Mouse (Mus musculus): ENCODE results near the gene Ptger1. TPM values are rescaled to one million over a fixed set of nuclear protein-coding genes. Genes with fewer than 3 reads are reported as not detected.

Gene Ptger1
- polyA plus RNA-seq (2016; fragmentation: Nextera tagmentation; extraction: Ambion mirVana): 0.29 and 0.38 TPM in 2 replicates

GRCm38 (mm10) chr8:83665969-83666865 lies at the start of gene Ptger1:
Gene Ptger1 (plus strand): TSS chr8:83666678.
- 54% methylated on average over 14 of the region's 14 CpGs for WGBS
- Histone ChIP-seq H3K27ac (replicated peaks) (no peak within 1 kb of the TSS), H3K4me1 (peaks cover 50% of the 10 kb centered on the region), H3K36me3 (peaks cover 54% of the 10 kb centered on the region), H3K9me3 (replicated peaks) (no peaks in the 10 kb centered on the region), H3K27me3 (ENCODE audit: low read depth, poor library complexity, severe bottlenecking) (peaks cover 22% of the 10 kb centered on the region), H3K4me3 (no peak within 1 kb of the TSS)
- no peak for DNase-seq (ENCODE audit: low spot score)

- Histone ChIP-seq H3K9me3 (replicated peaks) (no peaks in the 10 kb centered on the region), H3K4me1 (peaks cover 3% of the 10 kb centered on the region; the same call in 1 of the 2 replicates), H3K27ac (replicated peaks) (no peak overlapping the region), H3K36me3 (peaks cover 23% of the 10 kb centered on the region), H3K27me3 (ENCODE audit: low read depth, poor library complexity, severe bottlenecking) (peaks cover 7% of the 10 kb centered on the region; the same call in 1 of the 2 replicates), H3K4me3 (no peak overlapping the region)
- no peak for DNase-seq (ENCODE audit: low spot score)
- 93% methylated on average over 2 of the region's 2 CpGs for WGBS
Observed at GRCm38 (mm10) chr8:83617111-83617510, 49.4 kb upstream of the Ptger1 start.

GRCm38 (mm10) chr8:83618566-83618965 lies 47.9 kb upstream of the Ptger1 start:
- Histone ChIP-seq H3K4me1 (peaks cover 7% of the 10 kb centered on the region; the same call in 1 of the 2 replicates), H3K9me3 (replicated peaks) (no peaks in the 10 kb centered on the region), H3K4me3 (no peak overlapping the region), H3K27ac (replicated peaks) (no peak overlapping the region), H3K36me3 (peaks cover 10% of the 10 kb centered on the region), H3K27me3 (ENCODE audit: low read depth, poor library complexity, severe bottlenecking) (peaks cover 7% of the 10 kb centered on the region; the same call in 1 of the 2 replicates)
- DNase-seq (ENCODE audit: low spot score): no peak
- 92% methylated on average over 2 of the region's 2 CpGs for WGBS

GRCm38 (mm10) chr8:83619568-83620285 lies 46.8 kb upstream of the Ptger1 start:
- WGBS: 88% methylated on average over 9 of the region's 9 CpGs
- no peaks in the 10 kb centered on the region for H3K36me3 ChIP-seq
- no peak for DNase-seq (ENCODE audit: low spot score)
- H3K4me3 ChIP-seq: no peak overlapping the region
- H3K27me3 ChIP-seq (ENCODE audit: low read depth, poor library complexity, severe bottlenecking): peaks cover 7% of the 10 kb centered on the region; the same call in 1 of the 2 replicates
- H3K4me1 ChIP-seq: peaks cover 7% of the 10 kb centered on the region; the same call in 1 of the 2 replicates
- H3K9me3 ChIP-seq (replicated peaks): no peaks in the 10 kb centered on the region
- H3K27ac ChIP-seq (replicated peaks): no peak overlapping the region

GRCm38 (mm10) chr8:83621691-83622388 lies 44.6 kb upstream of the Ptger1 start:
- no peaks in the 10 kb centered on the region for H3K9me3 ChIP-seq (replicated peaks)
- no peaks in the 10 kb centered on the region for H3K36me3 ChIP-seq
- peak overlapping the region; percentile 70 for H3K27ac ChIP-seq (replicated peaks)
- peaks cover 7% of the 10 kb centered on the region; the same call in 1 of the 2 replicates for H3K27me3 ChIP-seq (ENCODE audit: low read depth, poor library complexity, severe bottlenecking)
- H3K4me3 ChIP-seq: peak overlapping the region; percentile 57
- DNase-seq (ENCODE audit: low spot score): no peak
- 59% methylated on average over 15 of the region's 15 CpGs for WGBS
- peaks cover 7% of the 10 kb centered on the region; the same call in 1 of the 2 replicates for H3K4me1 ChIP-seq

- DNase-seq (ENCODE audit: low spot score): peak; percentile 88
- H3K9me3 ChIP-seq (replicated peaks): no peaks in the 10 kb centered on the region
- H3K27me3 ChIP-seq (ENCODE audit: low read depth, poor library complexity, severe bottlenecking): peaks cover 7% of the 10 kb centered on the region; the same call in 1 of the 2 replicates
- WGBS: 10% methylated on average over 23 of the region's 23 CpGs
- H3K27ac ChIP-seq (replicated peaks): peak overlapping the region; percentile 70
- peak overlapping the region; percentile 57 for H3K4me3 ChIP-seq
- H3K4me1 ChIP-seq: peaks cover 7% of the 10 kb centered on the region; the same call in 1 of the 2 replicates
- no peaks in the 10 kb centered on the region for H3K36me3 ChIP-seq
Observed at GRCm38 (mm10) chr8:83622389-83622989, 44.0 kb upstream of the Ptger1 start.

- H3K4me3 ChIP-seq: no peak overlapping the region
- peaks cover 7% of the 10 kb centered on the region; the same call in 1 of the 2 replicates for H3K4me1 ChIP-seq
- no peak overlapping the region for H3K27ac ChIP-seq (replicated peaks)
- no peaks in the 10 kb centered on the region for H3K36me3 ChIP-seq
- peaks cover 7% of the 10 kb centered on the region; the same call in 1 of the 2 replicates for H3K27me3 ChIP-seq (ENCODE audit: low read depth, poor library complexity, severe bottlenecking)
- WGBS: 91% methylated on average over 7 of the region's 7 CpGs
- DNase-seq (ENCODE audit: low spot score): no peak
- no peaks in the 10 kb centered on the region for H3K9me3 ChIP-seq (replicated peaks)
Observed at GRCm38 (mm10) chr8:83623549-83623948, 42.9 kb upstream of the Ptger1 start.

- Histone ChIP-seq H3K4me3 (no peak overlapping the region), H3K4me1 (peaks cover 7% of the 10 kb centered on the region; the same call in 1 of the 2 replicates), H3K36me3 (no peaks in the 10 kb centered on the region), H3K27ac (replicated peaks) (no peak overlapping the region), H3K27me3 (ENCODE audit: low read depth, poor library complexity, severe bottlenecking) (peaks cover 7% of the 10 kb centered on the region; the same call in 1 of the 2 replicates), H3K9me3 (replicated peaks) (no peaks in the 10 kb centered on the region)
- no peak for DNase-seq (ENCODE audit: low spot score)
- 45% methylated on average over 3 of the region's 3 CpGs for WGBS
Observed at GRCm38 (mm10) chr8:83624739-83625138, 41.7 kb upstream of the Ptger1 start.

GRCm38 (mm10) chr8:83625676-83626299 lies 40.7 kb upstream of the Ptger1 start:
- DNase-seq (ENCODE audit: low spot score): no peak
- Histone ChIP-seq H3K4me1 (peaks cover 7% of the 10 kb centered on the region; the same call in 1 of the 2 replicates), H3K27me3 (ENCODE audit: low read depth, poor library complexity, severe bottlenecking) (peaks cover 7% of the 10 kb centered on the region; the same call in 1 of the 2 replicates), H3K36me3 (no peaks in the 10 kb centered on the region), H3K27ac (replicated peaks) (no peak overlapping the region), H3K9me3 (replicated peaks) (no peaks in the 10 kb centered on the region), H3K4me3 (no peak overlapping the region)
- WGBS: 93% methylated on average over 6 of the region's 6 CpGs

GRCm38 (mm10) chr8:83632083-83632707 lies 34.3 kb upstream of the Ptger1 start:
- no peaks in the 10 kb centered on the region for H3K36me3 ChIP-seq
- no peaks in the 10 kb centered on the region for H3K27me3 ChIP-seq (ENCODE audit: low read depth, poor library complexity, severe bottlenecking)
- no peak for DNase-seq (ENCODE audit: low spot score)
- H3K4me3 ChIP-seq: no peak overlapping the region
- peaks cover 7% of the 10 kb centered on the region; the same call in 1 of the 2 replicates for H3K9me3 ChIP-seq (replicated peaks)
- H3K4me1 ChIP-seq: no peaks in the 10 kb centered on the region
- WGBS: 88% methylated on average over 7 of the region's 7 CpGs
- H3K27ac ChIP-seq (replicated peaks): no peak overlapping the region

- H3K27me3 ChIP-seq (ENCODE audit: low read depth, poor library complexity, severe bottlenecking): no peaks in the 10 kb centered on the region
- H3K36me3 ChIP-seq: no peaks in the 10 kb centered on the region
- H3K4me3 ChIP-seq: no peak overlapping the region
- peaks cover 7% of the 10 kb centered on the region; the same call in 1 of the 2 replicates for H3K9me3 ChIP-seq (replicated peaks)
- WGBS: 85% methylated on average over 4 of the region's 4 CpGs
- no peak for DNase-seq (ENCODE audit: low spot score)
- no peaks in the 10 kb centered on the region for H3K4me1 ChIP-seq
- H3K27ac ChIP-seq (replicated peaks): no peak overlapping the region
Observed at GRCm38 (mm10) chr8:83638856-83639255, 27.6 kb upstream of the Ptger1 start.
